Mouse (Mus musculus) spleen, adult 2 months (tissue): ENCODE measurements around the gene Atf6b.

Experiments used
- CTCF ChIP-seq: fragments of 200-500 bp; IDR thresholded peaks from 2 replicates; pipeline ENCODE4 v1.5.1; 2011; ENCODE audit warnings: mild to moderate bottlenecking, inconsistent platforms; ENCODE audit not compliant: insufficient read depth, insufficient read length, insufficient replicate concordance; ENCODE audit errors: extremely low read depth
- POLR2A ChIP-seq: fragments of 200-500 bp; IDR thresholded peaks from 2 replicates; pipeline ENCODE4 v1.6.1; 2011; ENCODE audit warnings: low read depth, low read length, inconsistent platforms

- TF ChIP-seq CTCF = no peak
- TF ChIP-seq POLR2A = no peak
Measured at GRCm38 (mm10) chr17:34601796-34602195, 45.1 kb upstream of the Atf6b start.
